Mouse (Mus musculus) embryonic facial prominence, embryonic 14.5 days (tissue): ENCODE data around the gene Thg1l. TPM values are rescaled to one million over a fixed set of nuclear protein-coding genes. Genes with fewer than 3 reads are reported as not detected.

Experiments used
- ATAC-seq: fragments of 200-750 bp; cut with Nextera tagmentation; 2 replicates; pipeline ENCODE4 v1.8.0; 2017; ENCODE audit warnings: low read depth, moderate number of reproducible peaks, moderate TSS enrichment
- DNase-seq: peaks from one replicate; pipeline ENCODE4 v3.0.0-alpha.2; 2015; ENCODE audit warnings: low spot score
- H3K27ac ChIP-seq: fragments of 300-500 bp; sonication (generic); replicated peaks from 2 replicates; pipeline ENCODE4 v1.5.1; 2014; ENCODE audit warnings: low read depth, mild to moderate bottlenecking, low read length, moderate library complexity
- H3K27me3 ChIP-seq: fragments of 300-500 bp; sonication (generic); replicated peaks from 2 replicates; pipeline ENCODE4 v1.6.1; 2014; ENCODE audit warnings: low read length; ENCODE audit not compliant: control insufficient read depth, insufficient read depth
- H3K36me3 ChIP-seq: fragments of 300-500 bp; sonication (generic); 2 replicates; pipeline ENCODE4 v1.6.1; 2014; ENCODE audit warnings: low read length, mixed read lengths; ENCODE audit not compliant: control insufficient read depth, insufficient read depth
- H3K4me1 ChIP-seq: fragments of 300-500 bp; sonication (generic); 2 replicates; pipeline ENCODE4 v1.6.1; 2014; ENCODE audit warnings: antibody characterized with exemption, low read length; ENCODE audit not compliant: control insufficient read depth, insufficient read depth
- H3K4me2 ChIP-seq: fragments of 300-500 bp; sonication (generic); 2 replicates; pipeline ENCODE4 v1.6.1; 2014; ENCODE audit warnings: low read depth, mild to moderate bottlenecking, low read length, moderate library complexity, mixed read lengths
- H3K4me3 ChIP-seq: fragments of 300-500 bp; sonication (generic); 2 replicates; pipeline ENCODE4 v1.5.1; 2014; ENCODE audit warnings: low read depth, mild to moderate bottlenecking, low read length
- H3K9ac ChIP-seq: fragments of 300-500 bp; sonication (generic); 2 replicates; pipeline ENCODE4 v1.6.1; 2014; ENCODE audit warnings: low read depth, mild to moderate bottlenecking, low read length, moderate library complexity, mixed read lengths
- H3K9me3 ChIP-seq: fragments of 300-500 bp; sonication (generic); 2 replicates; pipeline ENCODE4 v1.6.1; 2016; ENCODE audit warnings: low read length; ENCODE audit not compliant: control insufficient read depth
- WGBS: fragments of 180-500 bp; shearing (Covaris S2); extraction: QIAGEN DNeasy Blood & Tissue Kit; methylation state at CpG from one replicate; pipeline ENCODE4 v1.1.7; 2014; 5-methylcytosine and 5-hydroxymethylcytosine counted together
- polyA plus RNA-seq: library from polyadenylated mRNA; unstranded; fragments of >200 nt; fragmentation: Nextera tagmentation; extraction: Ambion mirVana; gene quantifications from 2 replicates; pipeline ENCODE4 v1.2.1, GENCODE M21; 2014

The Thg1l gene
- polyA plus RNA-seq, 1 experiment from 2014 or later = 9.6 TPM

DNA sequence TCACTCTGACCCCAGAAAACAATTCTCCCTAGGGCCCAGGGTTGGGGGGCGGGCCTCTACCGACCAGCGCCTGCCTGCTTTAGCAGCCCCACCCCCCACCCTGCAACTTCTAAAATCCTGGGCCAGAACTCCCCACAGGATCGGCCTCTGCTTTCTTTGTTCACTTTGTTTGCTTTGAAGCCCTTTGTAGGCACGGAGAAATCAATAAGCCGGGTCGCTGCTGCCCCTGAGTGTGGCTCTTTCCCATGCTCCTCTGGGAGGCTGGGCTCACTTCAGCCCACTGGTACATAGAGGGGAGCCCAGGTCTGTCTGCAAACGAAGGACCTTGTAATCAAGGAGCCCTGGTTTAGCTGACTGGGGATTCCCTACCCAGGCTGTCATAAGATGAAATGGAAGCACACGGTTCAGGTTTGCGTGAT, 33.8 kb downstream of the Thg1l start:
- ATAC-seq (no peak), DNase-seq (no peak)
- no peaks in the 10 kb centered on the region for H3K9me3 ChIP-seq
- H3K9ac ChIP-seq = peak overlapping the region; percentile 30
- H3K27ac ChIP-seq = no peak overlapping the region
- H3K4me3 ChIP-seq = no peak overlapping the region
- 0 out of 2 replicates have a peak overlapping the region, but pooled peaks have one; percentile 23 for H3K4me2 ChIP-seq
- H3K27me3 ChIP-seq = no peaks in the 10 kb centered on the region
- WGBS = 13% methylated on average over 10 of the region's 10 CpGs
- 0 out of 2 replicates have a peak, but pooled peaks cover 4% of the 10 kb centered on the region for H3K4me1 ChIP-seq
- no peaks in the 10 kb centered on the region for H3K36me3 ChIP-seq

DNA sequence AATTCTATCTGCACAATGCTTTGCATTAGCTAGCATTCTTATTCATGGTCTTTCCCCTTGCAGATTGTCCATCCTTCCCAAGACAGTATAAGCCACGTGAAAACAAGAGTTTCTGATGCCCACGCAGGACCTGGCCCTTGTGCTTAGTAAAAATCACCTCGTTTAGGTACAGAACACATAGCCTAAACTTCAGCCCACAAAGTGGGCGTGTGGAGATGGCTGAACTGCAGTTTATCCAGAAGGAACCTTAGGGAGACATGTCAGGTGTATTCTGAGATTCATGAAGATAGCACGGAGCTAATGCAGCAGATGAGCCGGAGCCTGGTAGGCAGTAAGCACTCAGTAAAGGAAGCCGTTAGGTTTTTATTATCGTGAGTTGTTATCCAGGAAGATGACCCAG, 34.3 kb downstream of the Thg1l start:
- no peaks in the 10 kb centered on the region for H3K36me3 ChIP-seq
- no peaks in the 10 kb centered on the region for H3K9me3 ChIP-seq
- H3K9ac ChIP-seq = peak overlapping the region; percentile 30; the same call in 1 of the 2 replicates
- no peak overlapping the region for H3K27ac ChIP-seq
- no peaks in the 10 kb centered on the region for H3K27me3 ChIP-seq
- no peak for DNase-seq
- H3K4me3 ChIP-seq = no peak overlapping the region
- H3K4me1 ChIP-seq = 0 out of 2 replicates have a peak, but pooled peaks cover 4% of the 10 kb centered on the region
- H3K4me2 ChIP-seq = 0 out of 2 replicates have a peak overlapping the region, but pooled peaks have one; percentile 23
- WGBS = 58% methylated on average over 8 of the region's 8 CpGs
- ATAC-seq = no peak

DNA sequence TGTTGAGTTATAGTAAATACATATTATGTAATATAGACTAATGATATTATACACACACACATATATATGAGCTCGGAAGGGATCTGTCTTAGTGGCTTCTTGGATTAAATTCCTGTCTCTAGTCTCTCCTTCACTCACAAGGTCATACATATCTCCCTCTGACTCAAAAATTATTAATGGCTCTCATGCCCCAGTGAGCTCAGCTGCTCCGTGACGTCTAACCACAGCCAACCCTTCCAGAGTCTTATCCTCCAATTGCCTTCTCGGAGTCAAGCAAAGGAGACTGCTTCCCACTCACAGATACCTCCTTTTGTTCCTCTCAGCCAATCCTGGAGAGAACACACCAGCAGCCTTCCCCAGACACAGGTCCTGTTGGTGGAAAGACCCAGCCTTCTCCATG, 36.5 kb downstream of the Thg1l start:
- no peak overlapping the region for H3K4me2 ChIP-seq
- DNase-seq = no peak
- H3K27ac ChIP-seq = no peak overlapping the region
- 0 out of 2 replicates have a peak, but pooled peaks cover 4% of the 10 kb centered on the region for H3K4me1 ChIP-seq
- no peak overlapping the region for H3K4me3 ChIP-seq
- no peaks in the 10 kb centered on the region for H3K9me3 ChIP-seq
- 0 out of 2 replicates have a peak, but pooled peaks have one; percentile 24 for ATAC-seq
- no peaks in the 10 kb centered on the region for H3K27me3 ChIP-seq
- no peak overlapping the region for H3K9ac ChIP-seq
- H3K36me3 ChIP-seq = no peaks in the 10 kb centered on the region
- WGBS = 81% methylated on average over 4 of the region's 4 CpGs

DNA sequence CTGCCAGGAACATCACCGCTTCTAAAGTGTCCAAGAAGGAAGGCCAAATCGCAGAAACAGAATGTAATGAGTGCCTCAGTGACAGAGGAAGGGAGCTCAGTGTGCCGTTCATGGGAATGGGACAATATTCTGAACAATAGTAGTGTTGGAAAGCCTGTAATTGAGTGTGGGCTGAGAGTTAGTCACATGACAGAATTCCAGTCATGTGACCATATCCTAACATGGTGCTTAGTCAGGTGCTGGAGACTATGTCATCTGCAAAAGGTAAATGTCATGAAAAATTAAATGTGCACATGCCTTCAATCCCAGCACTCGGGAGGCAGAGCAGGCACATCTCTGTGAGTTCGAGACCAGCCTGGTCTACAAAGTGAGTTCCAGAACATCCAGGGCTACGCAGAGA, 37.3 kb downstream of the Thg1l start:
- H3K27me3 ChIP-seq = no peaks in the 10 kb centered on the region
- no peak for DNase-seq
- H3K4me3 ChIP-seq = no peak overlapping the region
- H3K27ac ChIP-seq = no peak overlapping the region
- 0 out of 2 replicates have a peak, but pooled peaks cover 4% of the 10 kb centered on the region for H3K4me1 ChIP-seq
- WGBS = 91% methylated on average over 6 of the region's 6 CpGs
- H3K36me3 ChIP-seq = no peaks in the 10 kb centered on the region
- no peak overlapping the region for H3K4me2 ChIP-seq
- no peak for ATAC-seq
- no peaks in the 10 kb centered on the region for H3K9me3 ChIP-seq
- no peak overlapping the region for H3K9ac ChIP-seq

DNA sequence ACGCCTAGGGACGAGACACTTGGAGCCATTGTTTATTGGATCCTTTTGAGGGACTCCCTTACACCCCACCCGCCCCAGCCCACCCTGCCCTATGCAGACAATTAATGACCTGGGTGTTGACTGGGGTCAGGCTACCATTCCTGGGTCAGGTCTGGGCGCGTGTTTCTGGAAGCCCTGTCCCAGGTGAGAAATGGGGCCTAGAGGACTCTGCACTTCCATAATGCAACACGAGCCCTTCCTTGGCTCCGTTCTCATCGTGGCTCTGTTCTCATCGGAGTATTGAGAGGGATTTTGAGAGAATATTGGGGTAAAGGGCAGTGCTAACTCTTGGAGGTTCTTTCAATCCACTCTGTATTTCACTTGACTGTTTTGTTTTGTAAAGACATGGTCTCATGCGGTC, 39.1 kb downstream of the Thg1l start:
- no peak overlapping the region for H3K9ac ChIP-seq
- ATAC-seq (no peak), DNase-seq (no peak)
- H3K4me3 ChIP-seq = no peak overlapping the region
- H3K4me2 ChIP-seq = no peak overlapping the region
- no peaks in the 10 kb centered on the region for H3K27me3 ChIP-seq
- H3K9me3 ChIP-seq = no peaks in the 10 kb centered on the region
- H3K4me1 ChIP-seq = no peaks in the 10 kb centered on the region
- WGBS = 85% methylated on average over 10 of the region's 10 CpGs
- peaks cover 13% of the 10 kb centered on the region for H3K36me3 ChIP-seq
- H3K27ac ChIP-seq = no peak overlapping the region

DNA sequence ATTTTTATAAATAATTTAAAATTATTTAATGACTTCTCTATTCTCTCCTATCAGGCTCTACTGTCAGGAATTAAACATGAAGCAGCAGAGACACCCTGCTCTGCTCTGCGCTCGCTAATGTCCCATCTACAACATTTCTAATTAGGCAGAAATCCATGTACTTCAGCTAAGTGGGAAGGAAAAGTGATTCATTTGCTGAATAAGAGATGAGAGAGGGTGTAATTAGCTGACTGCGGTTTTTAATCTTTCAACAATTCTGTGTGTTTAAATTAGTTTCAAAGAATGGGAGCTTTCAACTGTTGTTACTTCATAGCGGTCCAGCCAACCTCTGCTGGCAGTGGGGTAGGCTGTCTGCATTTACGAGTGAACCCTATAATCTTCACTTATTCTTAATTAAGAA, 44.6 kb downstream of the Thg1l start:
- H3K9me3 ChIP-seq = no peaks in the 10 kb centered on the region
- no peaks in the 10 kb centered on the region for H3K27me3 ChIP-seq
- DNase-seq = no peak
- WGBS = 92% methylated on average over 5 of the region's 5 CpGs
- H3K4me3 ChIP-seq = no peak overlapping the region
- peaks cover 62% of the 10 kb centered on the region for H3K36me3 ChIP-seq
- H3K4me1 ChIP-seq = no peaks in the 10 kb centered on the region
- no peak for ATAC-seq
- H3K4me2 ChIP-seq = no peak overlapping the region
- H3K9ac ChIP-seq = no peak overlapping the region
- H3K27ac ChIP-seq = no peak overlapping the region

DNA sequence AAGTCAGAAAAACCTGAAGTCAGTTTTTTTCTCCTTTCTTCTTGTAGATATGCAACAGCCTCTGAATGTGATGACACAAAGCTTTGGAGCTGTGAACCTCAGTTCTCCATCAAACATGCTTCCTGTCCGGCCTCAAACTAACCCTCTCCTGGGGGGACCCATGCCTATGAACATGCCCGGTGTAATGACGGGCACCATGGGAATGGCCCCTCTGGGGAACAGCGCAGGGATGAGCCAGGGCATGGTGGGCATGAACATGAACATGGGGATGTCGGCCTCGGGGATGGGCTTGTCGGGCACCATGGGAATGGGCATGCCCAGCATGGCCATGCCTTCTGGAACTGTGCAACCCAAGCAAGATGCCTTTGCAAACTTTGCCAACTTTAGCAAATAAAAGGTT, 46.4 kb downstream of the Thg1l start:
- Histone ChIP-seq H3K27ac (no peak overlapping the region), H3K4me1 (no peaks in the 10 kb centered on the region), H3K4me2 (no peak overlapping the region), H3K4me3 (no peak overlapping the region), H3K27me3 (no peaks in the 10 kb centered on the region), H3K36me3 (peaks cover 69% of the 10 kb centered on the region), H3K9me3 (no peaks in the 10 kb centered on the region), H3K9ac (no peak overlapping the region)
- ATAC-seq (no peak), DNase-seq (no peak)
- WGBS = 97% methylated on average over 7 of the region's 7 CpGs

DNA sequence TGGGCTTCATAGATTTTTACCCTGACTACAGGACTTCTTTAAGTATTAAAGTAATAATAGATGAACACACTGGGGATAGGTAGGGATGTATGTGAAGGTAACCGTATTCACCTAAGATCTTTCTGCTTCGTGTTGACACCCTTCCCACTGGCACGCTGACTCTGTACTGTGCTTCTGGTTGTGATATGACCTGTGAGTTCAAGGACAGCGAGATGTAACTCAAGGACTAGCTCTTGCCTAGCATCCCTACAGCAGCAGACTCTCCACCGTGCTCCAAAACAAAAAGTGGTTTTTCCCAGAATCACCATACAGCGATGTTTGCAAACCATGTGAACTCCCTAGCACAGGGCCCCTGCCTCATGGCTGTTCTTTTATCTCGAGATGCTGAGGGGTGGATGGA, 47.2 kb downstream of the Thg1l start:
- Histone ChIP-seq H3K4me3 (no peak overlapping the region), H3K4me1 (no peaks in the 10 kb centered on the region), H3K9ac (no peak overlapping the region), H3K4me2 (no peak overlapping the region), H3K27ac (no peak overlapping the region), H3K27me3 (no peaks in the 10 kb centered on the region), H3K36me3 (peaks cover 77% of the 10 kb centered on the region), H3K9me3 (no peaks in the 10 kb centered on the region)
- ATAC-seq (no peak), DNase-seq (no peak)
- WGBS = 94% methylated on average over 7 of the region's 7 CpGs

DNA sequence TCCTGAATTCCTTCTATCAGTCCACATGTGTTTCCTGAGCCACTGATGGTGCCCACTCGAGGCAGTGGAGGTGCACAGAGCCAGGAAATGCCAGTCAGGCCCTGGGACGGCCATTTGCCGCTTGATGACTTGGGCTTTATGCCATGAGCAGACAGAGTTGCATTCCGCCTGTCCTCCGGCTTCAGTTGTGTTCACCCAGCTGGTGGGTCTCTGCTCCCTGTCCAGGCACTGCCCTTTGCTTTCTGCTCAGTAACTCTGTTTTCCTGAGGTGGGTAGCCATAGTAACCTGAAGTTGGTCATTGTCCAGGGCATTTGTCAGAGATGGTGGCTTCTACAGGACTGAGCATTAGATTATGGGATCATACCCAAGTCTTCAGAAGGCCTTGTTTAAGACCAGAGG, 48.0 kb downstream of the Thg1l start:
- no peak for DNase-seq

More for the DNA sequence above, 48.0 kb downstream of the Thg1l start:
- H3K4me2 ChIP-seq = no peak overlapping the region
- ATAC-seq = no peak
- H3K4me1 ChIP-seq = no peaks in the 10 kb centered on the region
- H3K27ac ChIP-seq = no peak overlapping the region
- peaks cover 83% of the 10 kb centered on the region for H3K36me3 ChIP-seq
- WGBS = 83% methylated on average over 5 of the region's 5 CpGs
- no peak overlapping the region for H3K4me3 ChIP-seq
- no peaks in the 10 kb centered on the region for H3K9me3 ChIP-seq
- no peak overlapping the region for H3K9ac ChIP-seq
- H3K27me3 ChIP-seq = no peaks in the 10 kb centered on the region
